Mouse (Mus musculus) thymus, postnatal 25 days (tissue): ENCODE results near the gene Card10.

Source experiments
- DNase-seq: peaks from one replicate; pipeline ENCODE4 v3.0.0; 2022

Gene Card10

DNA sequence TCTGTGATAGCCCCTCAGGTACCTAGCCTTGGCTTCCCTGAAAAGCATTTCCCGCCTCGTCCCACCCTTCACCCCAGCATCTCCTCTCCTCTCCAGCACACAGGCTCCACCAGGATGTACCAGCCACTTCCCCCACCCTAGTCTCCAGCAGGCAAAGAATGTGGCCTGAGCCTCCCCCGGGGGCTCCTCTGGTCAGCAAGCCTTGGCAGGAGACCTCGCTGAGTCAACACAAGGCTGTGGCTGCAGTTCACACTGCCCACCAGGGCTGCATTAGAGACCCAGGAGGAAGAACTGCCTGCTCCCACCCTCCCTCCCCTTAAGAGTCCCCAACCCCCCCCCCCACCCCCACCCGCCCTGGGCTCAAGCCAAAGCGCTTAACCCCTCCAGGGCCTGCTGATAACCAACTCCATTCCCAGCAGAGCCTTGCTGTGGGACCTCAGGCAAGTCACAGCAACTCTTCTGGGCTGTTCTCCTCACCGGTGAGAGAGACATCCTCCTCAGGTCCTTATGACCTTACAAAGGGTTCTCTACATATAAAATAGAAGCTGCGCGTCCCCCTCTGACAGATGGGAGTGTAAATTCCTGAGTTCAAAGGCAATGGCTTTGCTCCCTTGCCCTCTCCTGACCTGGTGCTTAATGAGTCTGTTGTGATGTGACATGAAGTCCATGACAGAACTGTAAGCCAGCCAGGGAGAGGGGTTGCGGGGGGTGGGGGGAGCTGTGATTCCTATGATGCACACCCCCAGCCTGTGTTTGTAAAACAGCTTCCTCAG lies 31.6 kb upstream of the Card10 start:
- no peak for DNase-seq

DNA sequence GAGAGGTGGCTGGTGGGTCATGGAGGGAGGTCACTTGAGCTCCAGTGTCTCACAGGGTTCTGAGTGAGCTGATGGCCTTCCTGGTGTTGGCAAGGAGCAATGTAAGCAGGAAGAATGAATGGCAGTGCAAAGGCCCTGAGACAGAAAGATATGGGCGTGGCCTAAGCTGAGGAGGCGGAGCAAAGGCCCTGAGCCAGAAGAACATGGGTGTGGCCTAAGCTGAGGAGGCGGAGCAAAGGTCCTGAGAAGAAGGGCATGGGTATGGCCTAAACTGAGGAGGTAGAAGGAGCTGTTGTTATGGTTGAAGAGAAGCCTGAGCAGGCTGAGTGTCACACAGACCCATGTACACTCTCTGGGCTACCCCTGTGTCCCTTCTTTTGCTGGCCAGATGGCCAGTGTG lies 30.7 kb upstream of the Card10 start:
- DNase-seq = no peak

GRCm38 (mm10) chr15:78832701-78833123 lies 29.9 kb upstream of the Card10 start:
- no peak for DNase-seq

- DNase-seq = no peak
These were observed 29.1 kb upstream of the Card10 start for GRCm38 (mm10) chr15:78831720-78832657.

DNA sequence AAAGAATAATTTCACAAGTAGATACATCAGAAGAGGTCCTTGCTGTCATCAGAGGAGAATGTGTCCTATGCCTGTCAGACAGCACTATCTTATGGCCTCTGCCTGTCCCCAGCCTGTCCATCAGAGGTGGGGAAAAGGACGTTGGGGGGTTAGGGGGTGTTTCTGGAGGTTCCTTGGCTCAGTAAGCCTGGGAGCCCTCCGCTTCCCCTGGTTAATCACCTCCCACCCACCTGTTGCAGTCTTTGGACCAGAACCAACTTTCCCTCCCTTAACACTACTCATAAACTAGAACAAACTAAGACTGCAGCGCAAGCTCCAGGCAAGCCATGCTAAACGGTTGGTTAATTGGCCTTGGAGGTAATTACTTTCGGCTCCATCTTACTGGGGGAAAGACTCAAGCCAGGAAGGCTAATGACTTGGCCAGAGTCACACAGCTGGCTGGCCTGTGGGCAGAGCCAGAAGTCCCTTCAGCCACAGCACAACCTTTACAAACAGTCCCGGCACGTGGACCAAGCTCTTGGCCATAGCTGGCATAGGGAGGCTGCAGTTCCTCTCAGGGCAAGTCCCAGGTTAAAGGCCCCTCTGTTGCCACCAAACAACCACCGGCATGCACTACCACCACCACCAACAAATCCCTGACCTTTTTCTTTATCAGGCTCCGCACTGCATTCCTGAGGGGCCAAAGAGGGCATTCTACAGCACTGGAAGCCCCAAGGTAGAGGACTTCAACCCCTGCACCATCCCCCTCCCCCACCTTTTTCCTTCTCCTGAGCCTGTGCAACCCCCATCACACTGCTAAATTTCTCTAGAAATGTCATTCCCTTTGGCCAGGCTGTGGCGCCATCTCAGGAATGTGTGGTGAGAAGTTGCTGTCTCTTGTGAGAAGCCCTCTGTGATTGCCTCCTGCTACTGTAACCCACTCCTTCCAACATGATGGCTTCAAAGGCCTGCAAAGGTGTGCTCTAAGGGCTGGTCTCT lies 28.2 kb upstream of the Card10 start:
- no peak for DNase-seq

- DNase-seq = no peak
These were observed 26.8 kb upstream of the Card10 start for GRCm38 (mm10) chr15:78829636-78830035.

GRCm38 (mm10) chr15:78828315-78828714 lies 25.5 kb upstream of the Card10 start:
- peak; percentile 76 for DNase-seq

GRCm38 (mm10) chr15:78826213-78827204 lies 23.7 kb upstream of the Card10 start:
- peak; percentile 72 for DNase-seq

GRCm38 (mm10) chr15:78816074-78816391 lies 13.2 kb upstream of the Card10 start:
- no peak for DNase-seq

DNA sequence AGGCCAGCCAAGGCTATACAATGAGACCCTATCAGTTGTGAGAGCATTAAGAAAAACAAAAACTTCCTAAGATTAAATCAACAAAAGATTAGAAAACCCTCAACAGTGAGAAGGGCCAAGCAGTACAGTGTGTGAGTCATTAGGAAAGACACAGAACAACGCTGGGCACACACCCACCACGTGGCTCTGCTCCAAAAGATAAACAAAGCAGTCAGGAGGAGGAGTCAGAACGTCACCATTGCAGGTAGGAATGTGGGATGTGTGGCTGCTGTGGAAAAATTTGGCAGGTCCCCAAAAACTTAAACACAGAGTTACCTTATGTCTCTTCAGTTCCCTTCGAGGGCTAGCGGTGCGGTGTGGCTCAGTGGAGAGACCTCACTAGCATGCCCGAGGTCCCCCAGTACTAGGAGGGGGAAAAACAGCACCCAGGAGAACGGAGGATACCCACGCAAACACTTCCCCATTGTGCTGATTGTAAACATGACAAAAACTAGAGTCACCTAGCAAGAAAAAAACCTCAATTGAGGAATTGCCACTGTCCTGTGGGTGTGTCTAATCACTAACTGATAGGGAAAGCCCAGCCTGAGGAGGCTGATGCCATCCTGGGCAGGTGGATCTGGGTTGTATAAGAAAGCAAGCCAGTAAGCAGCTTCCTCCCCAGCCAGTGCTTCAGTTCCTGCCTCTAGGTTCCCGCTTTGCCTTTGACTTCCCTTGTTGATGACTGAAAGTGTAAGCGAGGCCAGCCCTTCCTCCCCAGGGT lies 12.7 kb upstream of the Card10 start:
- DNase-seq = no peak

- DNase-seq = no peak
These were observed 10.8 kb upstream of the Card10 start for GRCm38 (mm10) chr15:78813603-78814002.

DNA sequence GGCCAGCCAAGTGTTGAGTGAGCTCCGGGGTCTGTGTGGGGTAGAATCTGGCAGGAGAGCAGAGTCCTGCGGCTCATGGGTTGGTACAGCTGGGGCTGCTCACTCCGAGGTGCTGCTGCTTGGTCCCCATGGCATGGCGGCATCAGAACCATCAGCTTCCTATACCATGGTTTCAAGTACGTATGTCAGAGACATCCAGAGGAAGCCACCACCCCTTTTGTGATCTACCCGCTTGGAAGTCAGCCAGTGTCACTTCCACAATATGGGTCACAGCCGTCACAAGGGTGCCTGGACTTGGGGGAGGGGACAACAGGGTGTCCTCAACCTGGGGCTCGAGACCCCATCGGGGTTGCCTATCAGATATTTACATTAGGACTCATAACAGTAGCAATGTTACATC lies 7.3 kb upstream of the Card10 start:
- DNase-seq = peak; percentile 50

- DNase-seq = no peak
These were observed 6.9 kb upstream of the Card10 start for GRCm38 (mm10) chr15:78809739-78810138.

- DNase-seq = no peak
These were observed 6.1 kb upstream of the Card10 start for GRCm38 (mm10) chr15:78808980-78809379.

GRCm38 (mm10) chr15:78807141-78807540 lies 4.3 kb upstream of the Card10 start:
- DNase-seq = no peak

DNA sequence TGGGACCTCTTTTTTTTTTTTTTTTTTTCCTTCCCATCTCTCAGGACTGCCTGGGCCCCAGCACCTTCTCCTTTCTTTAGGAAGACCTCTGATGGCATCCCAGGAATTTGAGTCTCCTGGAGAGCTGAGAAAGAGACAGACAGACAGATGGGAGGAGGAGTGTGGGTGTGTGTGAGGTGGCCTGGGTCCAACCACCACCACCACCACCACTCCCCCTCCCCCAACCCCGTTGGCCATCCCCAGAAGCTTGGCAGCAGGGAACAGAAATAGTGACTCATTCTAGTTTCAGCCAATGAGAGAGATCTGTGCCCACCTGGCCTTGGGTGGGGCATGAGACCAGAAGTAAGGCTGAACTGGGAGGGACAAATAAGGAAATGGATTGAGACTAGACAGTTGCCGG lies 3.8 kb upstream of the Card10 start:
- DNase-seq = no peak

DNA sequence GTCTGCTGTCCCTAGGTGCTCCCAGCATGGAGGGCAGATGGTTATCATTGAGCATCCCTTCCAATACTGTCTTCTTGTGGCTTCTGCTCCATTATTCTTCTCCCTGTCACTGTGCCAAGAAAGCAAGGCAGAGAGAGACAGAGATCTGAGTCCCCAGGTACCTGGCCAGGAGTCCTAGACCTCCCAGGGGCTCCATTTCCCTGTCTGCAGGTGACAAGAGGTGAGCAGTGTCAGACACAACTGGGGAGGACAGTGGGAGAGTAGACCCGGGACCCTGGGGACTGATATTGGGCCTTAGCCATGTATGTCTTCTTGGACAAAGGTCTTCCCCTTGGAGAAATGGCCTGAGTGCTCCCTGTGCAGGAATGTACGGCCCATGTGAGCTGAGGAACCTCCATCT lies 2.5 kb upstream of the Card10 start:
- no peak for DNase-seq

DNA sequence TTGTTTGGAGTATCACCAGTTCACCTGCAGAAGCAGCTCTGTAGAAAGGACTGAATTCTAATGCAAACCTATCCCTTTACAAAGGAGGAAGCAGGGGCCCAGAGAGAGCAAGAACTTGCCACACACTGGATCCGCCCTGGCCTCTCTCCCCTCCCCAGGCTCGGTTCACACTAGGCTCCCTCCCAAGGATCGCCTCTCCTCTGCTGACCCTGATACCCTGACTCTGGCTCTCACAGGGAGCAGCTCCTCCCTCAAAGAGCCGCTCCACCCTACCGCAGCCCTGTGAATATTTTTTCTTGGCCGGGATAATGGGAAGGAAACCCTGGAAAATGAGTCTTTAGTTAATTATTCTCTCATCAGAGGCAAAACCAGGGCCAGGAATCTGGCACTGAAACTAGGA lies 1.5 kb upstream of the Card10 start:
- DNase-seq = no peak

- DNase-seq = no peak
These were observed 658 bp upstream of the Card10 start for GRCm38 (mm10) chr15:78803499-78803900.

DNA sequence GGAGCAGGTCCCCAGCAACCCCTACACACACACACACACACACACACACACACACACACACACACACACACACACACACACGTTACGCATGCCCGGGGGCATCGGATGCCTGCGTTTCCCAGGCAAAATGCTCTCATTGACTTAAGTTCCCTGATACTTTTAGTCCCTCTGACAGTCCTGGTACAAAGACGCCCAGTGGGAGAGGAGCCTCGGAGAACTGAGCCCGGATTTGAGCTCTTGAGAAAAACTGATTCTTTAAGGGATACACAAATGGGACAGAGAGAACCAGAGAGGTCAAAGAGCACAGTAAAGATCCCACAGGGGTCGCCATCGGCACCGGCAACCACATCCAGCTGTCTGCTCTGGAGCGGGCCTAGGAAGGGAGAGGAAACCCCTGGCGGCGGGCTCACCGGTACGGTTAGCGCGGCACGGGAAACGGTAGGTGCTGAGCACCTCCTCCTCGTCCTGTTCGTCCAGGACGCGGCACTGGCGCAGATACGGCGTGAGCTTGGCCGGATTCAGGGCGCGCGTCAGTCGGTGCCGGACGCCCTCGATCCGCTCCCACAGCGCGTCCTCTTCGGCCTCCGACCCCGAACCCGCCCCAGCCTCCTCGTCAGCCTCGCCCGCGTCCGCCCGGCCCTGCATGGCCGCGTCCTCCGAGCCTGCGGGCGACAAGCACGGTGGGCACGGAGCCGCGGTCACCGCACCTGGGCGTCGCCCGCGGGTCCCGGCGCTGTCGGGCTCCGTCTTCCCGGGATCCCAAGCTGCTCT lies 686 bp downstream of the Card10 start:
- DNase-seq = peak; percentile 54
